Mouse (Mus musculus) kidney, postnatal 0 days (tissue): ENCODE results near the gene Galc. TPM values are rescaled to one million over a fixed set of nuclear protein-coding genes. Genes with fewer than 3 reads are reported as not detected.
A peak's percentile ranks its signal among the peaks of the same experiment; 100 is the strongest.

Source experiments
- ATAC-seq: fragments of 200-750 bp; cut with Nextera tagmentation; replicated peaks from 2 replicates; pipeline ENCODE4 v1.8.0; 2017; ENCODE audit warnings: low read depth, moderate number of reproducible peaks, moderate TSS enrichment, moderate library complexity; ENCODE audit not compliant: low FRiP score
- DNase-seq: peaks from one replicate; pipeline ENCODE4 v3.0.0-alpha.2; 2016; ENCODE audit warnings: low spot score
- H3K27ac ChIP-seq: fragments of 300-500 bp; sonication (generic); 2 replicates; pipeline ENCODE4 v1.5.1; 2014; ENCODE audit warnings: mild to moderate bottlenecking
- H3K27me3 ChIP-seq: fragments of 300-500 bp; sonication (generic); 2 replicates; pipeline ENCODE4 v1.6.1; 2014; ENCODE audit warnings: low read length, mixed read lengths; ENCODE audit not compliant: insufficient read depth
- H3K36me3 ChIP-seq: fragments of 300-500 bp; sonication (generic); 2 replicates; pipeline ENCODE4 v1.6.1; 2014; ENCODE audit warnings: low read length, mixed read lengths; ENCODE audit not compliant: insufficient read depth
- H3K4me1 ChIP-seq: fragments of 300-500 bp; sonication (generic); replicated peaks from 2 replicates; pipeline ENCODE4 v1.6.1; 2014; ENCODE audit warnings: antibody characterized with exemption, low read length, mixed read lengths; ENCODE audit not compliant: insufficient read depth
- H3K4me2 ChIP-seq: fragments of 300-500 bp; sonication (generic); 2 replicates; pipeline ENCODE4 v1.6.1; 2014; ENCODE audit warnings: mild to moderate bottlenecking, low read length, moderate library complexity, mixed read lengths
- H3K4me3 ChIP-seq: fragments of 300-500 bp; sonication (generic); replicated peaks from 2 replicates; pipeline ENCODE4 v1.5.1; 2014; ENCODE audit warnings: low read depth, low read length
- H3K9ac ChIP-seq: fragments of 300-500 bp; sonication (generic); 2 replicates; pipeline ENCODE4 v1.6.1; 2014; ENCODE audit warnings: low read depth, low read length
- H3K9me3 ChIP-seq: fragments of 300-500 bp; sonication (generic); replicated peaks from 2 replicates; pipeline ENCODE4 v1.6.1; 2016; ENCODE audit warnings: low read length, inconsistent platforms, mixed read lengths
- CTCF ChIP-seq: IDR thresholded peaks from 2 replicates; pipeline ENCODE4 v1.5.1; 2016; ENCODE audit warnings: antibody characterized with exemption, low read depth, mild to moderate bottlenecking, moderate library complexity
- WGBS: fragments of 180-500 bp; shearing (Covaris S2); extraction: QIAGEN DNeasy Blood & Tissue Kit; methylation state at CpG from one replicate; pipeline ENCODE4 v1.1.7; 2014; 5-methylcytosine and 5-hydroxymethylcytosine counted together
- polyA plus RNA-seq: library from polyadenylated mRNA; unstranded; fragments of >200 nt; fragmentation: Nextera tagmentation; extraction: Ambion mirVana; gene quantifications from 2 replicates; pipeline ENCODE4 v1.2.1, GENCODE M21; 2015

Galc gene
- polyA plus RNA-seq, 1 experiment from 2014 or later: 18.8 TPM

DNA sequence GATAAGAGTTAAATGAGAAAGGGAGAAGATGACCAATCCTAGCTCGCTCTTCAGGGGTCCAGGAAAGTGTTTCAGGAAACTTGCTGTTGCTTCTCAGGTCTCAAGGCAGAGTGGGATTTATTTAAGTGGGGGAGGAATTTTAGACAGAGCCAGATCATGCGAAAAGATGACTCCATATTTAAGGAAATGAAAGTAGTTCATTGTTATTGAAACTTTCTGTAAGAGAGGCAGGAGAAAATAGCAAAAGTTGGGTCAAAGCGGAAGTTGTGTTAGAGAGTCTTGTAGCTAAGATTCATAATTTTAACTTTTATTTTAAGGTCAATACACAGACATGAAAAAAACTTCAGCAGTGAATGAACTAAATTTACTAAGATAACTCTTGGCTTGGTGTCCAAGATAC lies 31.2 kb upstream of the Galc start:
- H3K9me3 ChIP-seq: no peaks in the 10 kb centered on the region
- no peak for ATAC-seq
- H3K27ac ChIP-seq: no peak overlapping the region
- no peak for TF ChIP-seq CTCF
- DNase-seq: no peak
- no peak overlapping the region for H3K9ac ChIP-seq
- H3K4me1 ChIP-seq: no peaks in the 10 kb centered on the region
- H3K4me3 ChIP-seq: no peak overlapping the region
- no peaks in the 10 kb centered on the region for H3K27me3 ChIP-seq
- H3K4me2 ChIP-seq: no peak overlapping the region
- H3K36me3 ChIP-seq: no peaks in the 10 kb centered on the region
- WGBS: 79% methylated on average over 3 of the region's 3 CpGs

DNA sequence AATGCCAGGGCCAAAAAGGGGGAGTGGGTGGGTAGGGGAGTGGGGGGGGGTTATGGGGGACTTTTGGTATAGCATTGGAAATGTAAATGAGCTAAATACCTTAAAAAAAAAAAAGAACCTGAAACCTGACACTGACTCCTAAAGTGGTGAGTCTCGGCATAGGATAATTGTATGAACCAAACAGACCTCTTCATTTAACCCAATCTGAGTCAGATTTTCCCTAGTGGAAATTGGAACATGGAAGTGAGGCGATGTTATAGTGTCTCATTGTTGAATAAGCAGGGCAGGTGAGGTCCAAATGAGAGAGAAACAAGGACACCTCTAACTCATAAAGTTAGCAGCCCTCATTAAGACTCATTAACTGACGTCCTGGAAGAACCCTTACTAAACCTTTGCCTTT lies 25.2 kb upstream of the Galc start:
- DNase-seq: no peak
- no peak overlapping the region for H3K9ac ChIP-seq
- no peak for TF ChIP-seq CTCF
- no peak for ATAC-seq
- H3K4me3 ChIP-seq: no peak overlapping the region
- H3K27me3 ChIP-seq: no peaks in the 10 kb centered on the region
- no peaks in the 10 kb centered on the region for H3K36me3 ChIP-seq
- H3K9me3 ChIP-seq: no peaks in the 10 kb centered on the region
- no peak overlapping the region for H3K27ac ChIP-seq
- no peak overlapping the region for H3K4me2 ChIP-seq
- H3K4me1 ChIP-seq: no peaks in the 10 kb centered on the region
- WGBS: 75% methylated on average over 3 of the region's 3 CpGs

- H3K9ac ChIP-seq: no peak overlapping the region
- H3K27ac ChIP-seq: no peak overlapping the region
- H3K4me1 ChIP-seq: no peaks in the 10 kb centered on the region
- H3K27me3 ChIP-seq: no peaks in the 10 kb centered on the region
- no peak overlapping the region for H3K4me3 ChIP-seq
- TF ChIP-seq CTCF: peak; percentile 42; the same call in 1 of the 2 replicates
- H3K36me3 ChIP-seq: no peaks in the 10 kb centered on the region
- no peak overlapping the region for H3K4me2 ChIP-seq
- no peak for DNase-seq
- no peak for ATAC-seq
- H3K9me3 ChIP-seq: no peaks in the 10 kb centered on the region
- 67% methylated on average over 3 of the region's 3 CpGs for WGBS
Measured at GRCm38 (mm10) chr12:98283487-98283860, 24.2 kb upstream of the Galc start.

DNA sequence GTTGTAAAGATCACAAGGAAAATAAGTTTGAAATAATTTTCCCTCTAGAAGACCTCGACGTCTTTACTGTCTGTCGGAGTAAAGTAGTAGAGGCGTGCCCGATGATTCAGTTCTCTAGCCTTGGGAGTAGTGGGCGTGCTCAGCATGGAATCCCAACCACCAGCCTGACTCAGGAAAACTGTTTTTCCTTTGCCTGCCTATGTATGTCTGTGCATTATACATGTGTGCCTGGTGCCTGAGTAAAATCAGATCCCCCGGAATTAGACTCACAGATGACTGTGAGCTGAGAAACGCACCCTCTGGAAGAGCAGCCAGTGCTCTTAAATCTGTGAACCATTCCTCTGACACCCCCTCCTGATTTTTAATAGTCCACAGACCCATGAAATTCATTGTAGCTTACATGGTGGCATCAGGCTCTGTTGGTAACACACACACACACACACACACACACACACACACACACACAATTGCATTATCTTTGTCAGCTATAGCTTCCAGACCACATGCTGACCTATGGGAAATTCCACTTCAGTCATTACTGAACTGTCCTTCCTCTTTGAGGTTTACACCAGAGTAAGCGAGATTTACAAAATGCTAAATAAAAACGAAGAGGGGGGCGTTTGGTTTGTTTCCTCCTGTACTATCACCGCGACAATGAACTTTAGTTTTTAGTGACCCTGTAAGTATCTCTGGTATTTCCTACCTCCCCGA lies 23.7 kb upstream of the Galc start:
- no peak overlapping the region for H3K27ac ChIP-seq
- H3K4me2 ChIP-seq: no peak overlapping the region

GRCm38 (mm10) chr12:98280996-98281395 lies 21.7 kb upstream of the Galc start:
- Histone ChIP-seq H3K4me3 (no peak overlapping the region), H3K9me3 (no peaks in the 10 kb centered on the region), H3K27ac (no peak overlapping the region), H3K4me1 (no peaks in the 10 kb centered on the region), H3K9ac (no peak overlapping the region), H3K4me2 (no peak overlapping the region), H3K36me3 (no peaks in the 10 kb centered on the region), H3K27me3 (no peaks in the 10 kb centered on the region)
- TF ChIP-seq CTCF: no peak
- WGBS: 78% methylated on average over 8 of the region's 8 CpGs
- ATAC-seq (no peak), DNase-seq (no peak)

More for the DNA sequence above, 23.7 kb upstream of the Galc start:
- H3K4me3 ChIP-seq: no peak overlapping the region
- H3K27me3 ChIP-seq: no peaks in the 10 kb centered on the region
- H3K9ac ChIP-seq: no peak overlapping the region
- no peaks in the 10 kb centered on the region for H3K9me3 ChIP-seq
- no peak for DNase-seq
- H3K36me3 ChIP-seq: no peaks in the 10 kb centered on the region
- no peaks in the 10 kb centered on the region for H3K4me1 ChIP-seq
- ATAC-seq: no peak
- 74% methylated on average over 14 of the region's 14 CpGs for WGBS
- no peak for TF ChIP-seq CTCF

DNA sequence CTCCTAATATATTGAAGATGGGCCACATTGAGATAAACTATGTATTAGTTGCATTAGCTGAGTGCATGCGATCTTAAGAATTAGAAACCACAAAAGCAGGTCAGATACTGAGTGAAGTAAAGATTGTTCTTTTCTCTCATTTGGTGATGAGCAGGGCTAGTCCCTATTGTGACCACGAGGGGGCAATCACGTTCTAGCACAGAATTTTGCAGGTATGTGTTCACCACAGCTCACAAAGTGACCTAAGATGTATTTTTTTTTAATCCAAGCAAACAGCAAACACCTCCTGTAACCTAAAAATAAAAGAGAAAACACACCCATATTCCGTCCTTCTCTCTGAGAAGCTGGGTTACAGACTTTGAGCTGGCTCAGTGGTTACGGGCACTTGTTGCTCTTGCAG lies 21.3 kb upstream of the Galc start:
- Histone ChIP-seq H3K4me1 (no peaks in the 10 kb centered on the region), H3K4me2 (no peak overlapping the region), H3K27me3 (no peaks in the 10 kb centered on the region), H3K9me3 (no peaks in the 10 kb centered on the region), H3K27ac (no peak overlapping the region), H3K4me3 (no peak overlapping the region), H3K36me3 (no peaks in the 10 kb centered on the region), H3K9ac (no peak overlapping the region)
- DNase-seq (peak; percentile 72), ATAC-seq (no peak)
- peak; percentile 90 for TF ChIP-seq CTCF
- 29% methylated on average over 5 of the region's 5 CpGs for WGBS

GRCm38 (mm10) chr12:98272433-98272832 lies 13.2 kb upstream of the Galc start:
- ATAC-seq: no peak
- no peak for DNase-seq
- Histone ChIP-seq H3K4me3 (no peak overlapping the region), H3K27ac (no peak overlapping the region), H3K4me1 (no peaks in the 10 kb centered on the region), H3K9me3 (no peaks in the 10 kb centered on the region), H3K4me2 (no peak overlapping the region), H3K9ac (no peak overlapping the region), H3K27me3 (no peaks in the 10 kb centered on the region), H3K36me3 (no peaks in the 10 kb centered on the region)
- TF ChIP-seq CTCF: no peak
- 40% methylated on average over 7 of the region's 7 CpGs for WGBS
